Mouse (Mus musculus) ES-E14 (cell line): ENCODE data around the gene Npas2. TPM values are rescaled to one million over a fixed set of nuclear protein-coding genes. Genes with fewer than 3 reads are reported as not detected.

Experiments
- DNase-seq: peaks from one replicate; pipeline ENCODE4 v3.0.0-alpha.2; 2013; ENCODE audit warnings: low read depth, low spot score
- H3K27ac ChIP-seq: 2 replicates; pipeline ENCODE4 v1.5.1; 2012; ENCODE audit warnings: low read depth, mild to moderate bottlenecking, low read length, moderate library complexity, mixed read lengths; ENCODE audit not compliant: poor library complexity, insufficient read depth, severe bottlenecking
- H3K36me3 ChIP-seq: 2 replicates; pipeline ENCODE4 v1.6.1; 2012; ENCODE audit warnings: mild to moderate bottlenecking, low read length, moderate library complexity, mixed read lengths; ENCODE audit not compliant: control insufficient read depth, poor library complexity, insufficient read depth, severe bottlenecking
- H3K4me1 ChIP-seq, 2 experiments: fragments of 150-350 bp in 1 of 2; sonication (generic) in 1 of 2; 2 replicates each; pipeline ENCODE4 v1.6.1; 2012; ENCODE audit warnings: low read length in 2 of 2, mild to moderate bottlenecking in 1 of 2, mixed read lengths in 1 of 2; ENCODE audit not compliant: control insufficient read depth in 2 of 2, insufficient read depth in 2 of 2, poor library complexity in 1 of 2
- H3K4me3 ChIP-seq, 2 experiments: fragments of 150-350 bp in 1 of 2; sonication (generic) in 1 of 2; 2 replicates each; pipeline ENCODE4 v1.5.1; 2012; ENCODE audit warnings: low read length in 2 of 2, low read depth in 1 of 2, mild to moderate bottlenecking in 1 of 2, mixed read lengths in 1 of 2; ENCODE audit not compliant: insufficient read depth in 1 of 2, poor library complexity in 1 of 2, severe bottlenecking in 1 of 2
- H3K9ac ChIP-seq: 2 replicates; pipeline ENCODE4 v1.6.1; 2012; ENCODE audit warnings: low read depth, mild to moderate bottlenecking, low read length, mixed read lengths; ENCODE audit not compliant: poor library complexity, insufficient read depth, severe bottlenecking
- H3K9me3 ChIP-seq: fragments of 150-350 bp; sonication (generic); 2 replicates; pipeline ENCODE4 v1.6.1; 2012; ENCODE audit warnings: low read depth, mild to moderate bottlenecking, low read length; ENCODE audit not compliant: control insufficient read depth, insufficient read depth
- CHD2 ChIP-seq: IDR thresholded peaks from 2 replicates; pipeline ENCODE4 v1.6.1; 2014; ENCODE audit warnings: mild to moderate bottlenecking, low read depth, low read length, inconsistent platforms
- HCFC1 ChIP-seq: IDR thresholded peaks from 2 replicates; pipeline ENCODE4 v1.6.1; 2012; ENCODE audit warnings: low read length, inconsistent platforms, borderline replicate concordance; ENCODE audit not compliant: insufficient read depth
- MAFK ChIP-seq: IDR thresholded peaks from 2 replicates; pipeline ENCODE4 v1.6.1; 2014; ENCODE audit warnings: mild to moderate bottlenecking, low read depth, low read length, inconsistent platforms; ENCODE audit not compliant: insufficient read depth
- ZC3H11A ChIP-seq: IDR thresholded peaks from 2 replicates; pipeline ENCODE4 v1.6.1; 2012; ENCODE audit warnings: low read depth, mild to moderate bottlenecking, inconsistent platforms, low read length, borderline replicate concordance
- ZNF384 ChIP-seq: IDR thresholded peaks from 2 replicates; pipeline ENCODE4 v1.6.1; 2012; ENCODE audit warnings: low read depth, low read length, inconsistent platforms
- in situ Hi-C, 2 experiments: fragments of 600-800 bp; cut with MboI; formaldehyde crosslinking; loops; one replicate each; pipeline ENCODE4 v1.15.1; 2025; ENCODE audit warnings: low sequenced_read_pairs in 2 of 2, inconsistent platforms in 1 of 2; ENCODE audit not compliant: unreplicated experiment in 2 of 2
- total RNA-seq: library from RNA; depleted of rRNA; stranded (reverse); fragments of 300-350 nt; gene quantifications from 2 replicates; pipeline ENCODE4 v1.2.3, GENCODE M21; 2012

Gene Npas2
- total RNA-seq, 1 experiment = 0.09 TPM

- TF ChIP-seq MAFK = no peak
- no peak for TF ChIP-seq CHD2
- no peak for TF ChIP-seq HCFC1
- H3K4me1 ChIP-seq = no peaks in the 10 kb centered on the region
- no peak overlapping the region for H3K4me3 ChIP-seq
- no peak overlapping the region for H3K9ac ChIP-seq
- H3K9me3 ChIP-seq = no peaks in the 10 kb centered on the region
- DNase-seq = no peak
- in situ Hi-C loops = loop anchor here in 1 of 2 experiments (25.0 kb wide), 1 partner anchor 134 kb away; no protein-coding TSS in a partner anchor
- no peak overlapping the region for H3K27ac ChIP-seq
- H3K36me3 ChIP-seq = no peaks in the 10 kb centered on the region
Observed at GRCm38 (mm10) chr1:39378540-39378939, 185.0 kb downstream of the Npas2 start.

- no peak for TF ChIP-seq MAFK
- TF ChIP-seq ZNF384 = no peak
- no peak for TF ChIP-seq CHD2
- no peak for TF ChIP-seq HCFC1
- no peak for TF ChIP-seq ZC3H11A
- H3K9ac ChIP-seq = no peak overlapping the region
- H3K36me3 ChIP-seq = no peaks in the 10 kb centered on the region
- H3K4me3 ChIP-seq = no peak overlapping the region
- no peak overlapping the region for H3K27ac ChIP-seq
- no peaks in the 10 kb centered on the region for H3K9me3 ChIP-seq
- DNase-seq = no peak
- no peaks in the 10 kb centered on the region for H3K4me1 ChIP-seq
- in situ Hi-C loops = loop anchor here in 1 of 2 experiments (25.0 kb wide), 1 partner anchor 133 kb away; no protein-coding TSS in a partner anchor
Observed at GRCm38 (mm10) chr1:39379021-39379420, 185.5 kb downstream of the Npas2 start.

- Histone ChIP-seq H3K4me1 (no peaks in the 10 kb centered on the region), H3K9ac (no peak overlapping the region), H3K36me3 (no peaks in the 10 kb centered on the region; the same call in 1 of the 2 replicates), H3K27ac (no peak overlapping the region), H3K4me3 (no peak overlapping the region), H3K9me3 (no peaks in the 10 kb centered on the region)
- TF ChIP-seq HCFC1 (no peak), ZC3H11A (no peak), MAFK (no peak), ZNF384 (no peak), CHD2 (no peak)
- no peak for DNase-seq
- in situ Hi-C loops = loop anchor here in 1 of 2 experiments (25.0 kb wide), 1 partner anchor 131 kb away; no protein-coding TSS in a partner anchor
Observed at GRCm38 (mm10) chr1:39381017-39381416, 187.5 kb downstream of the Npas2 start.

- in situ Hi-C loops = loop anchor here in 1 of 2 experiments (25.0 kb wide), 1 partner anchor 127 kb away; no protein-coding TSS in a partner anchor
- no peaks in the 10 kb centered on the region; the same call in 1 of the 2 replicates for H3K36me3 ChIP-seq
- no peak overlapping the region for H3K4me3 ChIP-seq
- no peak overlapping the region for H3K27ac ChIP-seq
- TF ChIP-seq CHD2 = no peak
- no peak for TF ChIP-seq ZC3H11A
- H3K9me3 ChIP-seq = no peaks in the 10 kb centered on the region
- H3K4me1 ChIP-seq = no peaks in the 10 kb centered on the region
- no peak overlapping the region for H3K9ac ChIP-seq
- DNase-seq = no peak
Observed at GRCm38 (mm10) chr1:39384914-39385313, 191.4 kb downstream of the Npas2 start.

- Histone ChIP-seq H3K4me3 (no peak overlapping the region), H3K9ac (no peak overlapping the region), H3K27ac (no peak overlapping the region), H3K9me3 (no peaks in the 10 kb centered on the region), H3K36me3 (no peaks in the 10 kb centered on the region; the same call in 1 of the 2 replicates), H3K4me1 (no peaks in the 10 kb centered on the region)
- in situ Hi-C loops = loop anchor here in 1 of 2 experiments (25.0 kb wide), 1 partner anchor 126 kb away; no protein-coding TSS in a partner anchor
- no peak for DNase-seq
- no peak for TF ChIP-seq HCFC1
- TF ChIP-seq MAFK = no peak
- TF ChIP-seq ZNF384 = no peak
- no peak for TF ChIP-seq ZC3H11A
- no peak for TF ChIP-seq CHD2
Observed at GRCm38 (mm10) chr1:39386456-39386855, 192.9 kb downstream of the Npas2 start.
